Mouse (Mus musculus) midbrain, embryonic 16.5 days (tissue): ENCODE data around the gene Plxna4. TPM values are rescaled to one million over a fixed set of nuclear protein-coding genes. Genes with fewer than 3 reads are reported as not detected.

ENCODE experiments used
- ATAC-seq: fragments of 200-750 bp; cut with Nextera tagmentation; 2 replicates; pipeline ENCODE4 v1.8.0; 2017; ENCODE audit warnings: moderate TSS enrichment
- H3K27ac ChIP-seq: fragments of 300-500 bp; sonication (generic); 2 replicates; pipeline ENCODE4 v1.5.1; 2014; ENCODE audit warnings: mild to moderate bottlenecking, low read length, mixed read lengths
- H3K27me3 ChIP-seq: fragments of 300-500 bp; sonication (generic); 2 replicates; pipeline ENCODE4 v1.6.1; 2014; ENCODE audit warnings: low read depth, low read length, mixed read lengths; ENCODE audit not compliant: control insufficient read depth, insufficient read depth
- H3K36me3 ChIP-seq: fragments of 300-500 bp; sonication (generic); 2 replicates; pipeline ENCODE4 v1.6.1; 2014; ENCODE audit warnings: mild to moderate bottlenecking, low read length, moderate library complexity, mixed read lengths; ENCODE audit not compliant: control insufficient read depth, insufficient read depth
- H3K4me1 ChIP-seq: fragments of 300-500 bp; sonication (generic); 2 replicates; pipeline ENCODE4 v1.6.1; 2014; ENCODE audit warnings: mild to moderate bottlenecking, low read length, mixed read lengths; ENCODE audit not compliant: control insufficient read depth, insufficient read depth
- H3K4me2 ChIP-seq: fragments of 300-500 bp; sonication (generic); 2 replicates; pipeline ENCODE4 v1.6.1; 2014; ENCODE audit warnings: mild to moderate bottlenecking, low read length, mixed read lengths
- H3K4me3 ChIP-seq: fragments of 300-500 bp; sonication (generic); 2 replicates; pipeline ENCODE4 v1.5.1; 2014; ENCODE audit warnings: low read depth, mild to moderate bottlenecking, low read length, moderate library complexity, mixed read lengths
- H3K9ac ChIP-seq: fragments of 300-500 bp; sonication (generic); 2 replicates; pipeline ENCODE4 v1.6.1; 2014; ENCODE audit warnings: low read depth, low read length, mixed read lengths
- H3K9me3 ChIP-seq: fragments of 300-500 bp; sonication (generic); replicated peaks from 2 replicates; pipeline ENCODE4 v1.6.1; 2014; ENCODE audit warnings: mild to moderate bottlenecking, low read length, mixed read lengths; ENCODE audit not compliant: control insufficient read depth, poor library complexity, severe bottlenecking
- WGBS: fragments of 180-500 bp; shearing (Covaris S2); extraction: QIAGEN DNeasy Blood & Tissue Kit; methylation state at CpG from one replicate; pipeline ENCODE4 v1.1.7; 2014; 5-methylcytosine and 5-hydroxymethylcytosine counted together
- polyA plus RNA-seq: library from polyadenylated mRNA; unstranded; fragments of >200 nt; fragmentation: Nextera tagmentation; extraction: Ambion mirVana; gene quantifications from 2 replicates; pipeline ENCODE4 v1.2.1, GENCODE M21; 2015

Gene Plxna4
- polyA plus RNA-seq, 1 experiment from 2014 or later, result 11.7 TPM

DNA sequence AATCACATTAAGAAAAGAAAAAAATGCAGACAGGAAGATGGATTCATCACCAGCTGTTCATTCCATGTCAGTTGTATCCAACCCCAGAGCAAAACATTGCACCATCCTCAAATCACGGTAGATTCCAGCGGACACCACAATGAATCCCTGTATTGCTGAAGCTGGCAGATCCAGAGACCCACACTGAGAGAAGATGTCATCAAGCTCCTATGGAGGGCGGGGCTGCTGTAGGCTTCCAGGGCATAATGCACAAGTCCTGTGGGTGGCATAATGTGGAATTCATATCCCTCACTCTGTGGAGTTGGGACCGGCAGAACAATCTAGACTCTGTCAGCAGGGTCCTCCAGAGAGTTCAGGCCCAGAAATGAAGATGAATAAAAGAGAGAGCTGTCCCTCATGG is 278.8 kb downstream of the Plxna4 start:
- Histone ChIP-seq H3K4me3 (no peak overlapping the region), H3K36me3 (no peaks in the 10 kb centered on the region), H3K9ac (no peak overlapping the region), H3K4me1 (no peaks in the 10 kb centered on the region), H3K27ac (no peak overlapping the region), H3K4me2 (no peak overlapping the region), H3K27me3 (no peaks in the 10 kb centered on the region), H3K9me3 (no peaks in the 10 kb centered on the region)
- no peak for ATAC-seq
- WGBS, result 86% methylated on average over 4 of the region's 4 CpGs

GRCm38 (mm10) chr6:32300611-32301010 is 287.4 kb downstream of the Plxna4 start:
- Histone ChIP-seq H3K27ac (no peak overlapping the region), H3K4me2 (no peak overlapping the region), H3K9me3 (no peaks in the 10 kb centered on the region), H3K4me1 (no peaks in the 10 kb centered on the region), H3K4me3 (no peak overlapping the region), H3K9ac (no peak overlapping the region), H3K36me3 (no peaks in the 10 kb centered on the region), H3K27me3 (no peaks in the 10 kb centered on the region)
- ATAC-seq, result no peak
- WGBS, result 70% methylated on average over 2 of the region's 2 CpGs

DNA sequence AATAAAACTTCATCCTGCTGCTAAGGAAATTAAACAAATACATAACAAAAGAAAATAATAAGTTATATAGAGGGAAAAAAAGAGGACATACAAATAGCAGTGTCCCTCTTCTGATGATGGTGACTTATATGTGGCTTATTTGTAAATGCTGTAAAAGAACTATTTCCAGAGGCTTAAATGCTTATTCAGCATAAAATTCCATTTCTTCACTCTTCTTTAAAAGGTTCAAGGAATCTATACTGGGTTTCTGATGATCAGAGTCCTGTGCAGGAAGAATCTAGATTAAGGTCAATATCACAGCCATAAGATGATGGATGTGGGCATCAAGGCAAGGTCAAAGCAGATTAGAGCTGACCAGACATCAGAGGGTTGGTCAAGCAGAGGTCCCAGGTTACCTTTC is 306.5 kb downstream of the Plxna4 start:
- Histone ChIP-seq H3K9ac (no peak overlapping the region), H3K9me3 (no peaks in the 10 kb centered on the region), H3K4me2 (no peak overlapping the region), H3K4me1 (peaks cover 3% of the 10 kb centered on the region; the same call in 1 of the 2 replicates), H3K4me3 (no peak overlapping the region), H3K27me3 (no peaks in the 10 kb centered on the region), H3K27ac (no peak overlapping the region), H3K36me3 (no peaks in the 10 kb centered on the region)
- no peak for ATAC-seq

DNA sequence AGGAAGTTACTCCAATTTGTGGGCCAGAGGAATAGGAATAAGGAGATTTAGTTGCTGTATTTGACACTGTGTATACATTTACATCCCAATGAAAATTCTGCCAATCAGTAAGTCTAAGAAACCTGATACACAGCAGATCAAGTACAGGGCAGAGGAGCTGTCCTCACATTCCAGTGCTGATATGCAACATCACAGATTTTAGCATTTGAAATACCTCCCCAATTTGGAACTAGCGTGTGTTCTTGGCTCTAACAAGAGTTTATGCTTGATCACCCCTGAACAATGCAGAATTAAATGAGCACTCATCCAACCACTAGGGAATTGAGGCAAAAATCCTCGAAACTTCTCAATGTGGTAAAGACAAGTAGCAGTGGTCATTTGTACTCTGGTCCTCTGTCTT is 307.3 kb downstream of the Plxna4 start:
- Histone ChIP-seq H3K9me3 (no peaks in the 10 kb centered on the region), H3K27me3 (no peaks in the 10 kb centered on the region), H3K4me2 (no peak overlapping the region), H3K36me3 (no peaks in the 10 kb centered on the region), H3K4me3 (no peak overlapping the region), H3K4me1 (peaks cover 3% of the 10 kb centered on the region; the same call in 1 of the 2 replicates), H3K27ac (no peak overlapping the region), H3K9ac (no peak overlapping the region)
- 32% methylated on average over 2 of the region's 2 CpGs for WGBS
- ATAC-seq, result no peak

- ATAC-seq, result no peak
- Histone ChIP-seq H3K27ac (no peak overlapping the region), H3K9ac (no peak overlapping the region), H3K36me3 (no peaks in the 10 kb centered on the region), H3K9me3 (no peaks in the 10 kb centered on the region), H3K27me3 (no peaks in the 10 kb centered on the region), H3K4me1 (peaks cover 5% of the 10 kb centered on the region; the same call in 1 of the 2 replicates), H3K4me3 (no peak overlapping the region), H3K4me2 (no peak overlapping the region)
- WGBS, result 63% methylated on average over 4 of the region's 4 CpGs
Measured at GRCm38 (mm10) chr6:32271463-32271862, 316.5 kb downstream of the Plxna4 start.

DNA sequence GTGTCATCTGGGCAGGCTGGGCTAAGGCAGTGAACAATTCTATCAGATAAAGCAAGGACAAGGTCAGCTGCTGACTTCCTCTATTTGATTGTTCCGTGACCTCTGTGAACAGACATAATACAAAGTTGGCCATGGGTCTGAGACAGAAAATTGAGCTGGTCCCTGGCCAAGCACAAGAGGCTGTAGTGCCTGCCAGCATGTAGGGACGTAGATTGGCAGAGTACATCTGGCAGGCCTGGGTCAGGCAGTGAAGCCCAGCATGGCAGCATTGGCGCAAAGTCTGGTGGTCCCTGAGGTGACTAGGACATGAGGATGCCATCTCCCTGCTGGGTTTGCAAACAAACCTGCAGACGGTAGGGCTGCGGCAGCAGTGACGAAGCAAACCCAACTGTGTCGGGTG is 321.9 kb downstream of the Plxna4 start:
- Histone ChIP-seq H3K4me1 (peaks cover 3% of the 10 kb centered on the region), H3K9ac (no peak overlapping the region), H3K27me3 (no peaks in the 10 kb centered on the region), H3K36me3 (no peaks in the 10 kb centered on the region), H3K4me2 (no peak overlapping the region), H3K9me3 (no peaks in the 10 kb centered on the region), H3K4me3 (no peak overlapping the region), H3K27ac (no peak overlapping the region)
- WGBS, result 85% methylated on average over 7 of the region's 7 CpGs
- no peak for ATAC-seq

GRCm38 (mm10) chr6:32261339-32261738 is 326.7 kb downstream of the Plxna4 start:
- peak overlapping the region; percentile 34; the same call in 1 of the 2 replicates for H3K27ac ChIP-seq
- 12% methylated on average over 3 of the region's 3 CpGs for WGBS

GRCm38 (mm10) chr6:32260341-32260740 is 327.7 kb downstream of the Plxna4 start:
- Histone ChIP-seq H3K4me1 (peaks cover 12% of the 10 kb centered on the region), H3K36me3 (no peaks in the 10 kb centered on the region), H3K27me3 (no peaks in the 10 kb centered on the region), H3K9ac (no peak overlapping the region), H3K4me3 (no peak overlapping the region), H3K4me2 (no peak overlapping the region), H3K27ac (no peak overlapping the region), H3K9me3 (no peaks in the 10 kb centered on the region)
- ATAC-seq, result no peak; the same call in 1 of the 2 replicates
- 55% methylated on average over 5 of the region's 5 CpGs for WGBS

More at GRCm38 (mm10) chr6:32261339-32261738, 326.7 kb downstream of the Plxna4 start:
- H3K9ac ChIP-seq, result no peak overlapping the region
- H3K4me3 ChIP-seq, result no peak overlapping the region
- no peaks in the 10 kb centered on the region for H3K27me3 ChIP-seq
- peaks cover 12% of the 10 kb centered on the region for H3K4me1 ChIP-seq
- no peaks in the 10 kb centered on the region for H3K9me3 ChIP-seq
- H3K4me2 ChIP-seq, result no peak overlapping the region
- no peaks in the 10 kb centered on the region for H3K36me3 ChIP-seq
- ATAC-seq, result peak; percentile 83

GRCm38 (mm10) chr6:32255191-32255590 is 332.8 kb downstream of the Plxna4 start:
- WGBS, result 25% methylated on average over 2 of the region's 2 CpGs
- Histone ChIP-seq H3K4me3 (no peak overlapping the region), H3K4me1 (peaks cover 10% of the 10 kb centered on the region), H3K27ac (no peak overlapping the region), H3K4me2 (no peak overlapping the region), H3K27me3 (no peaks in the 10 kb centered on the region), H3K9me3 (no peaks in the 10 kb centered on the region), H3K36me3 (no peaks in the 10 kb centered on the region), H3K9ac (no peak overlapping the region)
- ATAC-seq, result no peak
